In genomic region chr19:27075019-27075418, GRCm38 (mm10) we compare ENCODE assay signal across 12 mouse cellular contexts.
"Had no signal": no experiment of that assay in that cellular context is flagged by ENCODE, and none has a peak within 500 bp of the region (broad histone marks: within the 10 kb centered on the region; RNA-seq: fewer than 3 reads in every experiment).

No protein-coding gene starts in this region.

- H3K27me3 ChIP-seq: liver, embryonic 13.5 days; midbrain, embryonic 12.5 days; neural tube, embryonic 15.5 days had no signal

- H3K9me3 ChIP-seq: liver, embryonic 13.5 days; neural tube, embryonic 15.5 days had no signal

- H3K27ac ChIP-seq: liver, embryonic 13.5 days; midbrain, embryonic 12.5 days; neural tube, embryonic 15.5 days had no signal

- H3K4me1 ChIP-seq: liver, embryonic 13.5 days; midbrain, embryonic 12.5 days; neural tube, embryonic 15.5 days had no signal

- H3K9ac ChIP-seq: liver, embryonic 13.5 days; liver, postnatal 0 days; midbrain, embryonic 12.5 days; neural tube, embryonic 15.5 days had no signal

- H3K4me2 ChIP-seq: liver, embryonic 13.5 days; midbrain, embryonic 12.5 days; neural tube, embryonic 15.5 days had no signal

- H3K36me3 ChIP-seq: liver, embryonic 13.5 days; midbrain, embryonic 12.5 days; neural tube, embryonic 15.5 days had no signal

- ATAC-seq: intestine, embryonic 16.5 days; liver, postnatal 0 days had no signal

- H3K4me3 ChIP-seq: liver, embryonic 13.5 days; midbrain, embryonic 12.5 days; myocyte; neural tube, embryonic 15.5 days had no signal

- DNase-seq: kidney, postnatal 25 days; layer of hippocampus, adult 9-11 months; layer of hippocampus, postnatal 36 days; liver; liver, embryonic 13.5 days; liver, postnatal 0 days; thymus, adult 2 months; thymus, postnatal 25 days had no signal
